Mouse (Mus musculus): ENCODE data around the gene Ubash3b. TPM values are rescaled to one million over a fixed set of nuclear protein-coding genes. Genes with fewer than 3 reads are reported as not detected.
A peak's percentile ranks its signal among the peaks of the same experiment; 100 is the strongest.

Ubash3b gene
- total RNA-seq, 2 experiments from 2014 or later = 1.0 to 1.2 TPM

GRCm38 (mm10) chr9:41143825-41144224, 17.7 kb downstream of the Ubash3b start:
- intact Hi-C loops (cut with DNase I; ENCODE audit: low total_unique reads) = no loop called here
- no peak for DNase-seq

- DNase-seq = no peak
- intact Hi-C loops (cut with DNase I; ENCODE audit: low total_unique reads) = no loop called here
Observed at GRCm38 (mm10) chr9:41143115-41143514, 18.4 kb downstream of the Ubash3b start.

GRCm38 (mm10) chr9:41141026-41141425, 20.5 kb downstream of the Ubash3b start:
- DNase-seq = no peak
- intact Hi-C loops (cut with DNase I; ENCODE audit: low total_unique reads) = no loop called here

GRCm38 (mm10) chr9:41138987-41139808, 22.3 kb downstream of the Ubash3b start:
- no peak for DNase-seq
- intact Hi-C loops (cut with DNase I; ENCODE audit: low total_unique reads) = no loop called here

- peak; percentile 31 for DNase-seq
- intact Hi-C loops (cut with DNase I; ENCODE audit: low total_unique reads) = no loop called here
Observed at GRCm38 (mm10) chr9:41136691-41137467, 24.6 kb downstream of the Ubash3b start.

- DNase-seq = no peak
- intact Hi-C loops (cut with DNase I; ENCODE audit: low total_unique reads) = no loop called here
Observed at GRCm38 (mm10) chr9:41136273-41136672, 25.2 kb downstream of the Ubash3b start.

GRCm38 (mm10) chr9:41134907-41135306, 26.6 kb downstream of the Ubash3b start:
- intact Hi-C loops (cut with DNase I; ENCODE audit: low total_unique reads) = no loop called here
- DNase-seq = no peak

- DNase-seq = no peak
- intact Hi-C loops (cut with DNase I; ENCODE audit: low total_unique reads) = no loop called here
Observed at GRCm38 (mm10) chr9:41130563-41130962, 30.9 kb downstream of the Ubash3b start.

- DNase-seq = no peak
- intact Hi-C loops (cut with DNase I; ENCODE audit: low total_unique reads) = no loop called here
Observed at GRCm38 (mm10) chr9:41129802-41130480, 31.6 kb downstream of the Ubash3b start.

GRCm38 (mm10) chr9:41129273-41129672, 32.2 kb downstream of the Ubash3b start:
- no peak for DNase-seq
- intact Hi-C loops (cut with DNase I; ENCODE audit: low total_unique reads) = no loop called here

GRCm38 (mm10) chr9:41126723-41127122, 34.8 kb downstream of the Ubash3b start:
- intact Hi-C loops (cut with DNase I; ENCODE audit: low total_unique reads) = no loop called here
- DNase-seq = no peak

- intact Hi-C loops (cut with DNase I; ENCODE audit: low total_unique reads) = no loop called here
- DNase-seq = no peak
Observed at GRCm38 (mm10) chr9:41124305-41124704, 37.2 kb downstream of the Ubash3b start.

- DNase-seq = peak; percentile 61
- intact Hi-C loops (cut with DNase I; ENCODE audit: low total_unique reads) = no loop called here
Observed at GRCm38 (mm10) chr9:41122390-41123110, 38.9 kb downstream of the Ubash3b start.

- DNase-seq = no peak
- intact Hi-C loops (cut with DNase I; ENCODE audit: low total_unique reads) = no loop called here
Observed at GRCm38 (mm10) chr9:41121701-41122354, 39.7 kb downstream of the Ubash3b start.

GRCm38 (mm10) chr9:41119958-41120357, 41.5 kb downstream of the Ubash3b start:
- no peak for DNase-seq
- intact Hi-C loops (cut with DNase I; ENCODE audit: low total_unique reads) = no loop called here

GRCm38 (mm10) chr9:41118065-41118464, 43.4 kb downstream of the Ubash3b start:
- no peak for DNase-seq
- intact Hi-C loops (cut with DNase I; ENCODE audit: low total_unique reads) = no loop called here

GRCm38 (mm10) chr9:41116126-41116525, 45.4 kb downstream of the Ubash3b start:
- DNase-seq = no peak
- intact Hi-C loops (cut with DNase I; ENCODE audit: low total_unique reads) = no loop called here

- intact Hi-C loops (cut with DNase I; ENCODE audit: low total_unique reads) = no loop called here
Observed at GRCm38 (mm10) chr9:41114367-41114766, 47.1 kb downstream of the Ubash3b start.

GRCm38 (mm10) chr9:41109749-41110148, 51.7 kb downstream of the Ubash3b start:
- intact Hi-C loops (cut with DNase I; ENCODE audit: low total_unique reads) = no loop called here
- DNase-seq = no peak

More at GRCm38 (mm10) chr9:41114367-41114766, 47.1 kb downstream of the Ubash3b start:
- no peak for DNase-seq

All from gastrocnemius, postnatal 14 days (tissue).